Mouse (Mus musculus) liver, adult 2 months (tissue): Measurements from ENCODE around the gene Rap2a.

ENCODE experiments used
- CTCF ChIP-seq: fragments of 200-500 bp; IDR thresholded peaks from 2 replicates; pipeline ENCODE4 v1.5.1; 2011; ENCODE audit warnings: low read depth, low read length, control low read depth
- POLR2A ChIP-seq: fragments of 200-500 bp; IDR thresholded peaks from 2 replicates; pipeline ENCODE4 v1.6.1; 2011; ENCODE audit warnings: low read length, control low read depth; ENCODE audit not compliant: insufficient read depth; ENCODE audit errors: extremely low read depth

DNA sequence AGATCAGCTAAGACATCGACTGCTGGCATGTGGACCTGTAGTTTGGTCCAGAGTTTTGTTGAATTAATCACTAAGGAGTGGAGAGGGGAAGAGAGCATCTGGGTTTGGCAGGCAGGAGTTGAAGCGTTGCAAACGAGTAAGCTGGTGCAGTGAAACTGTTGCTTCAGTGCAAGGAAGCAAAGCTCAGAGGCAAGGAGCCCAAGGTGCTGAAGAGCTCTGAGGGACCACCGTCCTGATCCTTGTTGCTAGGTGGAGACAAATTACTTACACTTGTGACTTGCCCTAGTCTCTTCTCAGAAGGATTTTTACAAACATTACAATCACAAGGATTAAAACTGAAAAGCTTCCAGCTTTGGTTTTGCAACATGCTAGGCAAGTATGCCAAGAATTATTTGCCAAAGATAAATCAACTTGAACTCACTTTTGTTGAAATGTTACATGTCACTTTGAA, 36.6 kb downstream of the Rap2a start:
- TF ChIP-seq CTCF (no peak), POLR2A (no peak)
